Mouse (Mus musculus) midbrain, embryonic 11.5 days (tissue): Measurements from ENCODE around the gene Pten. TPM values are rescaled to one million over a fixed set of nuclear protein-coding genes. Genes with fewer than 3 reads are reported as not detected.

ENCODE experiments used
- ATAC-seq: fragments of 200-750 bp; cut with Nextera tagmentation; 2 replicates; pipeline ENCODE4 v1.8.0; 2017; ENCODE audit warnings: moderate TSS enrichment, moderate library complexity; ENCODE audit not compliant: low FRiP score
- DNase-seq: peaks from one replicate; pipeline ENCODE4 v3.0.0; 2015; ENCODE audit warnings: low spot score; ENCODE audit errors: missing footprints
- H3K27ac ChIP-seq: fragments of 300-500 bp; sonication (generic); 2 replicates; pipeline ENCODE4 v1.5.1; 2014; ENCODE audit warnings: low read depth, low read length
- H3K27me3 ChIP-seq: fragments of 300-500 bp; sonication (generic); 2 replicates; pipeline ENCODE4 v1.6.1; 2014; ENCODE audit warnings: mild to moderate bottlenecking, low read length, moderate library complexity, mixed read lengths; ENCODE audit not compliant: control insufficient read depth, insufficient read depth
- H3K36me3 ChIP-seq: fragments of 300-500 bp; sonication (generic); 2 replicates; pipeline ENCODE4 v1.6.1; 2014; ENCODE audit warnings: mild to moderate bottlenecking, low read length, moderate library complexity, mixed read lengths; ENCODE audit not compliant: control insufficient read depth, insufficient read depth
- H3K4me1 ChIP-seq: fragments of 300-500 bp; sonication (generic); 2 replicates; pipeline ENCODE4 v1.6.1; 2014; ENCODE audit warnings: low read length; ENCODE audit not compliant: control insufficient read depth, insufficient read depth
- H3K4me2 ChIP-seq: fragments of 300-500 bp; sonication (generic); 2 replicates; pipeline ENCODE4 v1.6.1; 2014; ENCODE audit warnings: mild to moderate bottlenecking, moderate library complexity
- H3K4me3 ChIP-seq: fragments of 300-500 bp; sonication (generic); 2 replicates; pipeline ENCODE4 v1.5.1; 2014; ENCODE audit warnings: low read depth, low read length
- H3K9ac ChIP-seq: fragments of 300-500 bp; sonication (generic); 2 replicates; pipeline ENCODE4 v1.6.1; 2014; ENCODE audit warnings: low read length
- H3K9me3 ChIP-seq: fragments of 300-500 bp; sonication (generic); 2 replicates; pipeline ENCODE4 v1.6.1; 2016; ENCODE audit warnings: low read length; ENCODE audit not compliant: control insufficient read depth
- WGBS: fragments of 180-500 bp; shearing (Covaris S2); extraction: QIAGEN DNeasy Blood & Tissue Kit; methylation state at CpG from one replicate; pipeline ENCODE4 v1.1.7; 2014; 5-methylcytosine and 5-hydroxymethylcytosine counted together
- polyA plus RNA-seq: library from polyadenylated mRNA; unstranded; fragments of >200 nt; fragmentation: Nextera tagmentation; extraction: Ambion mirVana; gene quantifications from 2 replicates; pipeline ENCODE4 v1.2.1, GENCODE M21; 2014

The Pten gene
- polyA plus RNA-seq, 1 experiment from 2014 or later, result 9.4 TPM

DNA sequence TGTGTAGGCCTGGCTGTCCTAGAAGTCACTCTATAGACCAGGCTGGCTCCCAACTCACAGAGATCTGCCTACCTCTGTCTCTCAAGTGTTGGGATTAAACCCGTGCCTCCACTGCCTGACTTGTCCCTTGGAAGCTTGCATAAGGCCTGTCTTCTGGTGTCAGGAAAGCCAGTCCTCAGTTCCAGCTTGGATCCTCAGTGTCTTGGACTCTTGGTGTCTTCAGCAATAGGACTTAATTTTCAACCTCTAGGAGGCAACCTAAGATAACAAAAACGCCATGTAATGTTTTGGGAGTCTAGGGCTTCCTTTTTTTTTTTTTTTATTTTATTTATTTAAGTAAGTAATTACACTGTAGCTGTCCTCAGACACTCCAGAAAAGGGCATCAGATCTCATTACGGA, 39.7 kb upstream of the Pten start:
- no peak overlapping the region for H3K27ac ChIP-seq
- H3K9me3 ChIP-seq, result no peaks in the 10 kb centered on the region
- ATAC-seq, result no peak
- no peak overlapping the region for H3K4me2 ChIP-seq
- WGBS, result 75% methylated on average over 3 of the region's 3 CpGs
- H3K27me3 ChIP-seq, result no peaks in the 10 kb centered on the region
- 0 out of 2 replicates have a peak, but pooled peaks cover 2% of the 10 kb centered on the region for H3K4me1 ChIP-seq
- no peak overlapping the region for H3K4me3 ChIP-seq
- no peaks in the 10 kb centered on the region for H3K36me3 ChIP-seq
- H3K9ac ChIP-seq, result no peak overlapping the region
- peak; percentile 84 for DNase-seq

DNA sequence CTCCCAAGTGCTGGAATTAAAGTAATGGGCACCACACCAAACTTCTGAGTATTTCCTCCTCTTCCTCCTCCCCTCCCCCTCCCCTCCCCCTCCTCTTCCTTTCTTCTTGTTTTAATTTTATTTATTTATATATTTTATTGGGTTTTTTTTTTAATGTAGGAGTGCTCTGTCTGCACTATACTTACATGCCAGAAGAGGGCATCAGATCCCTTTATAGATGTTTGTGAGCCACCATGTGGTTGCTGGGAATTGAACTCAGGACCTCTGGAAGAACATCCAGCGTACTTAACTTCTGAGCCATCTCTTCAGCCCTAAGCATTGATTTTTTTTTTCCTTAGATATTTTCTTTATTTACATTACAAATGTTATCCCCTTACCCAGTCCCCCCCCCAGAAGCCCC, 37.0 kb upstream of the Pten start:
- no peaks in the 10 kb centered on the region for H3K9me3 ChIP-seq
- 87% methylated on average over 1 of the region's 1 CpGs for WGBS
- no peak overlapping the region for H3K27ac ChIP-seq
- H3K9ac ChIP-seq, result no peak overlapping the region
- H3K36me3 ChIP-seq, result no peaks in the 10 kb centered on the region
- peak; percentile 35 for DNase-seq
- no peak overlapping the region for H3K4me3 ChIP-seq
- H3K4me1 ChIP-seq, result peaks cover 6% of the 10 kb centered on the region; the same call in 1 of the 2 replicates
- ATAC-seq, result no peak
- H3K27me3 ChIP-seq, result no peaks in the 10 kb centered on the region
- no peak overlapping the region for H3K4me2 ChIP-seq

DNA sequence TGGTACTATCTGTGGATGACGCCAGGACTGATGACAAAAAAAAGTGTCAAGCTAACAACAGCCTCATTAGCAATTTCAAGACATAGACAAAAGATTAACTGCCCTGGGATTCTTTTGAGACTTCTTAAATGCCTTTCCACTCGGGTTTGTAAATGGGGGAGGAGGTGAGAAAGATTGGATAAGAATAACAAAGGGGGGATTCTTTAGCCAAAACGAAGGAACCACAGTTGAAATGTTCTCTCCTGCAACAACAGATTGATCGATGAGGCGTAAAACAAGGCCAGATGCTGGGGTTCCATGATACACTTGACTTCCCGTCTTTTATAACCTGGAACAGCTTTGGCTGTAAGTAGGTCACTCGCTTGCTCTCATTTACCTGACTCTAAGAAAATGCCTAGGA, 33.5 kb upstream of the Pten start:
- Histone ChIP-seq H3K4me2 (no peak overlapping the region), H3K4me3 (no peak overlapping the region), H3K27me3 (no peaks in the 10 kb centered on the region), H3K36me3 (no peaks in the 10 kb centered on the region), H3K4me1 (peaks cover 13% of the 10 kb centered on the region), H3K27ac (no peak overlapping the region), H3K9ac (no peak overlapping the region), H3K9me3 (no peaks in the 10 kb centered on the region)
- 15% methylated on average over 7 of the region's 7 CpGs for WGBS
- ATAC-seq (no peak), DNase-seq (no peak)

DNA sequence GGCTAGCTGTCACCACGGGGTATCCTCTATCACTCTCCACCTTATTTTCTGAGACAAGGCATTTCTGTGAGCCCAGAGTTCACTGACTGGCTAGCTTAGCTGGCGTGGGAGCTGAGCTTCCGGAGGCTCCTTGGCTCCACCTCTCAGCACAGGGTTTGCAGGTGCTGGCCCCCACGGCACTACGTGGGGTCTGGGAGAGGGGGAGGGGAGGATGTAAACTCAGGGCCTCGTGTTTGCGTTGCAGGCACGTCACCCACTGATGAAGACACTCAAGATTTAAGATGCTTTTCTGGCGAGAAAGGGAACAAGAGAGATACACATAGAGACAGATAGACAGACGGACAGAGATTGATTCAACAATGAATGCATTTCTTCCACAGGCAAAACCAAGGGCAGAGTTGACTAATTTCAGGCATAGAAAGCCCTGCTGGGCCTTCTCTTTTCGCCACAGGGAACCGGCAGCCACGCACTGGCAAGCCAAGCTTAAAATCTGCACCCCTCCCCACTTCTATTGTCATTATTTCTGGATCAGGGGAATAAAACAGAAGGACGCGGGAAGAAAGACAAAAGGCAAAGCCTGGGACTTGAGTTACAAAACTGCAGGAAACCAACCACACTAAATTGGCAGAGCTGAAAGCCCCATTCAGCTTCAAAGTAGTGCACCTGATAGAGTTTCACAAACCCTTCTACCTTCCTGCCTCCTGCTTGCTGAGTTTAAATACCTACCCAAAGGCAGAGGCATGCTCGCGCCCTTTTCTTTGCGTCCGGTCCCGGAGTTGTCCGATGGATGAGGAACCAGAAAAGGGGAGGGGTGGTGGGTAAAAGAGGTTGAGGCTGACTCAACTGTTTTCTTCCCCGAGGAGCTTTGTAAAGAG, 30.6 kb upstream of the Pten start:
- H3K27ac ChIP-seq, result no peak overlapping the region; the same call in 1 of the 2 replicates
- H3K4me1 ChIP-seq, result peaks cover 13% of the 10 kb centered on the region
- peak overlapping the region; percentile 49 for H3K9ac ChIP-seq
- H3K4me3 ChIP-seq, result peak overlapping the region; percentile 8; the same call in 1 of the 2 replicates
- 1% methylated on average over 22 of the region's 22 CpGs for WGBS
- ATAC-seq (peak; percentile 67), DNase-seq (peak; percentile 92)
- H3K4me2 ChIP-seq, result peak overlapping the region; percentile 42
- no peaks in the 10 kb centered on the region for H3K9me3 ChIP-seq
- no peaks in the 10 kb centered on the region for H3K27me3 ChIP-seq
- no peaks in the 10 kb centered on the region for H3K36me3 ChIP-seq

DNA sequence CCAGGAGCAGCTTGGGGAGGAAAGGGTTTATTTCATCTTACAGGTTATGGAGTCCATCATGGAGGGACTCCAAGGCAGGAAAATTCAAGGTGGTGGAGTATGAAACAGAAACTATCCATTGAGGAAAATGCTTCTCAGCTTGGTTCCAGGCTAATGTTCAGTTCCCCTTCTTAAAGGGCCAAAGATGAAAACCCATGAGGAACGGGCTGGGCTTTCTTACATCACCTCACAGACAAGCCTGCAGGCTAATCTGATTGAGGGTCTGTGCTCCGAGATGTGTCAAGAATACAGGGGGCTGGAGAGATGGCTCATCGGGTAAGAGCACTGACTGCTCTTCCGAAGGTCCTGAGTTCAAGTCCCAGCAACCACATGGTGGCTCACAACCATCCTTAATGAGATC, 27.5 kb upstream of the Pten start:
- Histone ChIP-seq H3K4me3 (no peak overlapping the region), H3K9me3 (no peaks in the 10 kb centered on the region), H3K4me1 (peaks cover 7% of the 10 kb centered on the region), H3K9ac (no peak overlapping the region), H3K36me3 (no peaks in the 10 kb centered on the region), H3K27ac (no peak overlapping the region), H3K27me3 (no peaks in the 10 kb centered on the region), H3K4me2 (no peak overlapping the region)
- DNase-seq (peak; percentile 77), ATAC-seq (no peak)
- WGBS, result 86% methylated on average over 4 of the region's 4 CpGs

DNA sequence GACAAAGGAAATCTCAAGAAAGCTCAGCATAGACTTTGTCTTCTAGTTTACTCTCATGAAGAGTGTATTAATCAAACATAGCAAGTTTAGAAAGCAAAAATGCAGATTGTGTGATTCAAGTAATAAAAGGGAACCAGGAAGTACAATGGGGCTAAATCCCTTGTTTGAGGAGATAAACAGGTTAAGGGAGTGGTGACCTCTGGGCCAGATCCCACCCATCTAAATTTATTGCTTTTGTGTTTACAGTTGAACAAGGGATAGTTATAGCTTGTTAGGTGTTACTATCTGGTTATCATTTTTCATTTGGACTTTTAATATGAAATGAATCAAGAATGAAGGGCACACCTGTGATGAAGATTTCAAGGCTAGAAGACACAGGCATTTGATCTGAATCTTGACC, 24.4 kb upstream of the Pten start:
- H3K27me3 ChIP-seq, result no peaks in the 10 kb centered on the region
- no peaks in the 10 kb centered on the region for H3K36me3 ChIP-seq
- no peaks in the 10 kb centered on the region for H3K4me1 ChIP-seq
- H3K4me2 ChIP-seq, result no peak overlapping the region
- H3K9ac ChIP-seq, result no peak overlapping the region
- H3K9me3 ChIP-seq, result no peaks in the 10 kb centered on the region
- H3K27ac ChIP-seq, result no peak overlapping the region
- no peak for DNase-seq
- ATAC-seq, result no peak
- H3K4me3 ChIP-seq, result no peak overlapping the region

DNA sequence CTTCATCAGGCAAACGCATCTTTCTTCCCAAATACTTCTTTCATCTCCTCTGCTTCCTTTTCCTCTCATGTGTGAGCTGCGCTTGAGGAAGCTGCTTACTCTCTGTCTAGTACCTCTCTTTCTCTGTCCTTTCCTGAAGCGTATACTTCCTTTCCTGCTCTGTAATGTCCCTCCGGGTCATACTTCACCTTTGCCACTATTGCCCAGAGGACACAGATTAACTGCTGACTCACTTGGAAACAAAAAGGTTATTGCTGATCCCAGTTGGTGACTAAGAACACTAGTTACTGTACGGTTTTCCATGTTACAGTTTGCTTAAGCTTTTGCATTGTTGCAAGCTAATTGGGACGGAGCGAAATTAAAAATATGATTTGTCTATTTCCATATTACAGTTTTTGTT, 19.5 kb upstream of the Pten start:
- Histone ChIP-seq H3K9me3 (no peaks in the 10 kb centered on the region), H3K4me3 (no peak overlapping the region), H3K27me3 (no peaks in the 10 kb centered on the region), H3K9ac (no peak overlapping the region), H3K4me2 (no peak overlapping the region), H3K36me3 (no peaks in the 10 kb centered on the region), H3K4me1 (no peaks in the 10 kb centered on the region), H3K27ac (no peak overlapping the region)
- DNase-seq (peak; percentile 77), ATAC-seq (no peak)
- 86% methylated on average over 7 of the region's 7 CpGs for WGBS

DNA sequence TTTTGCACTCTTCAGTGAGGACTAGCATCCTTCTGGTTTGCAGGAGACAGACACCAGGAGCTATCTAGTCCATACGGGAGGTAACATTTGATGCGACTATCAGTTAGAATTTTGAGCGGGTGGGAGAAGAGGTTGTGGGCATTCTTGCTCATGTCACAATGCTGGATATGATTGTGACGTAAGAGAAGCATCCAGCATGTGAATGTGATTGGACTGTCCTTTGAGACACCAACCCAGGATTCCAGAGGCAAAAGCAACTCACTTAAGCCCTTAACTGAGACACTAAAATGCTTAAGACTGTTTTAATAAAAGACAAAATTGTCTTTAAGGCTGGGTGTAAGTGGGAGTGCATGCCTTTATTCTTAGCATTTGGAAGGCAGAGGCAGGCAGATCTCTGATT, 17.6 kb upstream of the Pten start, which contains the start of gene Atad1:
Atad1 (minus strand) TSS at position 101 of the 400 bp plus-strand sequence.
- no peak for ATAC-seq
- Histone ChIP-seq H3K9ac (no peak within 1 kb of the TSS), H3K4me1 (no peaks in the 10 kb centered on the region), H3K4me2 (no peak within 1 kb of the TSS), H3K9me3 (no peaks in the 10 kb centered on the region), H3K36me3 (no peaks in the 10 kb centered on the region), H3K27ac (no peak within 1 kb of the TSS), H3K27me3 (no peaks in the 10 kb centered on the region), H3K4me3 (no peak within 1 kb of the TSS)
- 95% methylated on average over 4 of the region's 4 CpGs for WGBS
- no peak for DNase-seq

DNA sequence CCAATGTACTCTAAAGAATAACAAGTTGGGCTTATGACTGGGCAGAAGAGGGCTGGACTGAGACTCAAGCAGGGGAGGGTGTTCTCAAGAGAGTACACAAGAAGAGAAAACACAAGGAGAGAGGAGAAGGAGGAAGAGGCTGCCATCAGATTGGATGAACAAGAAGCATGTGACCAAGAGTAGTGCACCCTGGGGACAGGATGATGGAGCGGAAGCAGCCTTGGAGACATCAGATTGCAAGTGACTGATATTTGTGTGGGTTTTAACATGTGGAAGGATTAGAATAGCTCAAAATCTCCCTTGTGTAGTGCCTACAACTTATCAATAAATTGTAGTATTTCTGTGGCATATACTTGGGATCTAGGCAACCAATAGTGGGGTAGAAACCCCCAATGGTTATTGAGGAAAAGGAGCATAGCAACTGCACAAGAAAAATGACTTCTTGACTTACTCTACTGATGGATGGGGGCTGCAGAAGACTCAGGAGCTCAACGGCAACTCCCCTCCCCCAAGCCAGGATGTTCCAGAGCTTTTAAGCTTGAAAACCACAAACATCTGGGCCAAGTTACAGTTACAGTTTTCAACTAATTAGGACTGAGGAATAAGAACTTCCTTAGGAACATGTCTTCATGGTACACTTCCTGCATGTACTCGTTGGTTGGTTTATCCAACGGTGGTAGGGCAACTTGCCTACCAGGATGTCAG, 16.5 kb upstream of the Pten start:
- ATAC-seq (no peak), DNase-seq (peak; percentile 67)
- H3K27ac ChIP-seq, result no peak overlapping the region
- H3K4me3 ChIP-seq, result no peak overlapping the region
- no peak overlapping the region for H3K4me2 ChIP-seq
- no peaks in the 10 kb centered on the region for H3K4me1 ChIP-seq
- H3K9ac ChIP-seq, result no peak overlapping the region
- H3K27me3 ChIP-seq, result no peaks in the 10 kb centered on the region
- H3K9me3 ChIP-seq, result no peaks in the 10 kb centered on the region
- 96% methylated on average over 4 of the region's 4 CpGs for WGBS
- H3K36me3 ChIP-seq, result no peaks in the 10 kb centered on the region
